Mouse (Mus musculus) adipocyte (in vitro differentiated cells): Measurements from ENCODE around the gene Syngap1.
A peak's percentile ranks its signal among the peaks of the same experiment; 100 is the strongest.
"Not testable (repeated sequence)": the region's sequence is repeated elsewhere in the genome, so short reads cannot be mapped to it uniquely, and the experiment has no call there.

ENCODE experiments used
- DNase-seq: peaks from one replicate; pipeline ENCODE4 v3.0.0-alpha.2; 2016; ENCODE audit warnings: low spot score

The Syngap1 gene

GRCm38 (mm10) chr17:26941031-26941789 is at the start of gene Syngap1:
Syngap1 (plus strand) TSS chr17:26941253.
- DNase-seq, result no peak

DNA sequence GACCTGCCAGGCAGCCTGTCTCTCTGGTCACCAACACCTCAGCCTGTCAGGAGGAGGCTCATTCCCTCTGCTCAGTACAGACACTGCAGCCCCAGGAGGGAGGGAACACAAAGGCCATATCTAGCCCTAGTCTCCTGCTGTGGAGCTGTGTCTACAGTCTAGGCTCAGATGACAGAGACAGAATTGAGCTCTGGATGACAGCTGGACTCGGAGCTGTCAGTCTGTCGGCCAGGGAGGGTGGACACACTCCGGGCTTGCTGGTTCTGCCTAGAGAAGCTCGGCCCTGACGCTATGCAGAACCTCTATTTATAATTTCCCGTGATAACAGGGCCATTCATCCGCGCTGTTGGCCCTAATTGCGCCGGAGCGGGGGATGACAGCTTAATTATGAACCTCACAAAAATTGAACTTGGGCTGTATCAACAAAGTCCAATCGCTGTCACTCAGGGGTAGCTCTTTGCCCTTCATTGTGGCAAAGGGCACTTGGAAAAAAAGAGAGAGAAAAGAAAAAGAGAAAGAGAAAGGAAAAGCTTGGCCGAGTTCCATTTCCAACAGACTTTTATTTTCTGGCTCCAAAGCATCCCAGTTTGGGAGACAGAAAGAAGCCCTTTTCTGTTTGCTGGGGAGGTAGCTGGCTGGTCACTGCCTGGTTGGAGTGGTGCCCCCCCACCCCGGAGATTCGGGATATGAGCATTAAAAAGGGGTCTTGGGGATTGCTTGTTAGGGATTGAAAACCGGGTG is 48.2 kb upstream of the Syngap1 start:
- DNase-seq, result no peak

GRCm38 (mm10) chr17:26893492-26893891 is 47.6 kb upstream of the Syngap1 start:
- DNase-seq, result no peak

- DNase-seq, result no peak
Measured at GRCm38 (mm10) chr17:26894342-26894741, 46.7 kb upstream of the Syngap1 start.

- peak; percentile 45 for DNase-seq
Measured at GRCm38 (mm10) chr17:26895578-26895977, 45.5 kb upstream of the Syngap1 start.

DNA sequence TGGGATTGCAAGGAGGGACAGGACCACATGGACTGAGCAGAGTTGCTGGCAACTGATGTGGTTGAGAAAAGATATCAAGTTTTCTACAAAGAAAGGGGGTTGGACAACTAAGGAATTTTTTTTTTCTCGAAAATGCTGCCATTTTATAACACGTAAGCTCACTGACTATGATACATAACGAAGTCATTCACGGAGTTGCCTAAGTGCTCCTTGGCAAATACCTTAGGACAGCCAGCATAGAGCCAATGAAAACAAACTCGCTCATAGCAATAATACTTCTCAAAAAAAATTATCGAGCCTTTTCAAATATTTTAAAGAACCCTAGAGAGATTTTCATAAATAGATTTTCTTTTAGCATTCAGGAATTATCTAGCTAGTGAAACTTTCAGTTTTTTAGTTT is 40.1 kb upstream of the Syngap1 start:
- DNase-seq, result peak; percentile 78

GRCm38 (mm10) chr17:26904320-26904719 is 36.7 kb upstream of the Syngap1 start:
- DNase-seq, result no peak

GRCm38 (mm10) chr17:26907506-26907905 is 33.5 kb upstream of the Syngap1 start:
- DNase-seq, result not testable (repeated sequence)

- no peak for DNase-seq
Measured at GRCm38 (mm10) chr17:26915248-26915647, 25.8 kb upstream of the Syngap1 start.

DNA sequence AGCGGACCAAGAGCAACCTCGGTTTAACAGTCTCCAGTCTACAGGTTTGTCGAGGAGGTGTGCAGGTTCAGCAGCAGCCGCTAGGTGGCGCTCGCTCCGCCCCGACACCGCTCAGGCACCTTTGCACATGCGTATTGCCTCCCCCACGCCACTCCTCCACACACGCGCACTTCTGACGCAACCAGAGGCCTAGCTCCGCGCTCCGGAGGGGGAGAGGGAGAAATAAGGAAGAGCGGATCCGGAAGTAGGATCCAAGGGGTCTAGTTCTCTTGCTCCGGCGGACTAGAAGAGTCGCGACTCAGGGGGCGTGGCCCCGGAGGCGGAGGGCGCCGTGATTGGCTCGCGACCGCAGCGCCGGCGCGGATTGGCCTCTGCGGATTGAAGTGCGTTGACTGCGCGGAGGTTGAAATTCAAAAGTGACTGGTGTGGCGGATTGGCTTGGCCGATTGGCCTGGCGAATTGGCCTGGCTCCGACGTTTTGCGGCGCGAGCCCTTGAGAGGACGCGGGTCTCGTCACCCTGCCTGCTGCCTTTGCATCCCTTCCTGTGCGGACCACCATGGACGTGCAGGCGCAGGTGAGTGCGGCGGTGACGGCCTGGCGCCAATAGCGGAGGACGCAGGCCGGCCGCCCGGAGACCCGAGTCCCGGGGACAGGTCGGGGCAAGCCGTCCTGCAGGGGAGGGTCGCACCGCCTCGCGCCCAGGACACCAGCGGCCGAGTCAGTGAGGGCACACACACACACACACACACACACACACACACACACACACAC is 24.2 kb upstream of the Syngap1 start, which contains the start of gene Kifc5b:
Kifc5b (plus strand) TSS at position 381 of the 772 bp plus-strand sequence.
- DNase-seq, result peak; percentile 100

DNA sequence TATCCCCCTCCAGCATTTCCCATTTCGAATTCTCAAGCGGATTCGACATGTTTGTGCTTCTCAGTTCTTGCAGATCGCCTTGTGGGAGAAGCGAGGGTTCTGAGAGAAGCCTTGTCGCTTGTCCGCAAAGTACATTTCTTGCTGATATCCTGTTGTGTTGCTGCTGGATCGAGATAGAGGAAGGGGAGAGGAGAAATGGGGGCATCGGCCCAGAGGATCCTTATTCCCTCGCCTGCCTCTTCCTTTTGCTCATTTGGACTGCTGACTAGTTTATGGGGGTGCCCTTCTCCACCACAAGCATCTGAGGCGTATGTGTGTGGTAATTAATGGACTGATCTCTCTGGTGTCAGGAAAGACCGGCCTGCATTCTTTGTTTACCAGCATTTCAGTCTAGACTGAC is 23.5 kb upstream of the Syngap1 start:
- DNase-seq, result not testable (repeated sequence)

DNA sequence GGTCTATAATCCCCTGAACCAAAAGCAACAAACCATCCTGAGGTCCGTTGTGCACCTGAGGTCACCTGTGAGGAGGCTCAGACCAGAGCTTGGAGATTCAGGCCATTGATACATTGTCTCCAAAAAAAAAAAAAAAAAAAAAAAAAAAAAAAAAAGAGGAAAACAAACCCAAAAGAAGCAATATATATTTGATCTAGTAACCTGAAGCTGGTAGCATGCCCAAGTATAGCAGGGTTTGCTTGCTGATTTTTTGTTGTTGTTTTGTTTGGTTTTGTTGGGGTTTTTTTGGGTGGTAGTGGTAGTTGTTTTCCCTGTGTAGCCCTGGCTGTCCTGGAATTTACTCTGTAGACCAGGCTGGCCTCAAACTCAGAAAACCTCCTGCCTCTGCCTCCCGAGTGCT is 22.7 kb upstream of the Syngap1 start:
- DNase-seq, result no peak

DNA sequence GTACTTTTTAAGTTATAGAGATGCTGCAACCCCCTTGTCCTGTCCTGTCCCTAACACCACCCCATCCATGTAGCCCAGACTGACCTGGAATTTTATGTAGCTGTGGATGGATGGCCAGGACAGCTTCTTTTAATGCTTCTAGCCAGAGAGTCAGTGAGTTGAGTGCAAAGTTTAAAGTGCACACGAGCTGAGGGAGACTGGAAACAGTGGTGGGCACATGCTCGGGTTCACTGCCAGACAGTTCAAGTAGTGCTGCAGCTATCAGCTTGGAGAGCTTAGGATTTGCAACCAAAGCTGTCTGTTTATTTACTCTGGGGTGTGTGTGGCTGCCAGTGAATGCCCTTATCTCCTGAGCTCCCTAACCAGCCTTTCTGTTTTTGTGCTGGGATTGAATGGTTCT is 21.5 kb upstream of the Syngap1 start:
- DNase-seq, result not testable (repeated sequence)

DNA sequence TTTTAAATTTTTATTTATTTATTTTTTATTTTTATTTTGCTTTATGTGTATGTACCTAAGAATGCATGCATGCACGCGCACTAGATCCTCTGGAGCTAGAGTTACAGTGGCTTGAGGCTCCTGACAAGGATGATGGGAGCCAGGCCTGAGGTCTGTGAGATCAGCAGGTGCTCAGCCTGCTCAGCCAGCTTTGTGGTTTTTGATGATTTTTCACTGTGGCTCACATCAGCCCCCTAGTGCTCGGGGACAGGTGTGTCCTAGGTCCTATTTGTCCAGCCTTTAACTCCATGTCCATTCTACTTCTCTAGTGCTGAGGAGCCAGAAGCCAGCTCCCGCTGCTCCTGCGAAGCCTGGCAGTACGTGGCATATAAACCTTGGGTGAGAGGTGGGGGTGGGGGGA is 18.7 kb upstream of the Syngap1 start:
- DNase-seq, result not testable (repeated sequence)

- not testable (repeated sequence) for DNase-seq
Measured at GRCm38 (mm10) chr17:26925414-26925813, 15.6 kb upstream of the Syngap1 start.

- peak; percentile 70 for DNase-seq
Measured at GRCm38 (mm10) chr17:26931795-26932194, 9.3 kb upstream of the Syngap1 start.

DNA sequence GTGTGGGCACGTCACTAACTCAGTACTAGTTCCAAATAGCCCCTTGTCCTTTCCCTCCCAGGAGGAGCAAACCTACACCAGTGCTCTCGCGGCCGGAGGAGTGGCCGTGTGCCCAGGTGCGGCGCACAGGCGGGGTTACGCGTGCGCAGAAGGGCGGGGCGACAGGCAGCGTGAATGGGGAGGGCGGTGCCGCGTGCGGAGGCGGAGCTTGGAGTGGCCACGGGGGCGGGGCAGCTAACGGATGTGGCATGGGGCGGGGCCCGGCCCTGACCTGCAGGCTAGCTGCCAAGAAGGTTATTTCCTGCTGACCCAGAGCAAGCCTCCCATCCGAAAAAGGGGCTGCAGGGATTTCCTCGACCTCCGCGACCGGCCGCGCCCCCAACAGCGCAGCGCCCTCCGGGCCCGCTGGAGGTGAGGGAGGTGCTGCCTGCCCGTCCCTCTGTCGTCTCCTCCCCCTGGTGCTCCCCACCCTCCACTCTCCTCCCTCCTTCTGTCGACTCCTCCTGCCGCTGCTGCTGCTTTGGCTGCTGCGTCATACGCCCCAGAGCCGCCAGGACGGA is 8.1 kb upstream of the Syngap1 start, which contains the start of gene Phf1:
Phf1 (plus strand) TSS at position 214 of the 560 bp plus-strand sequence.
- peak; percentile 94 for DNase-seq

DNA sequence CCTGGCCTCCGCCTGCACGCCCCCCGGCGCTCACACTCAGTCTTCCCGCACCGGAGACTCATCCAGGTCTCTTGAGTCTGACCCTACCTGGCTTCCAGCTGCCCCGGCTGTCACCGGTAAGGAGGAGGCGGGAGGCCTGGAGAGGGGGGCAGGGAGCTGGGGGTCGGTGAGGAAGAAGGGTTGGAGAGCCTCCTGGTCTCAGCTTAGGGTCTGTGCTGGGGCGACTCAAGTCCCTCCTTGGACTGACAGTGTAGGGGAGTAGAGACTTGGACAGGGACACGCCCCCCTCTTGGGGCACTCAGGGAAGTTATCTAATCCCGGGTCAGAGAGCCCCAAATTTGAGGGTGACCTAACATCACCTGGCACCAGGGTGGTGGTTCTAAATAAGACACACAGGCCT is 7.6 kb upstream of the Syngap1 start:
- peak; percentile 39 for DNase-seq

- DNase-seq, result no peak
Measured at GRCm38 (mm10) chr17:26933885-26934827, 6.9 kb upstream of the Syngap1 start.

- no peak for DNase-seq
Measured at GRCm38 (mm10) chr17:26935027-26935426, 6.0 kb upstream of the Syngap1 start.

- DNase-seq, result no peak
Measured at GRCm38 (mm10) chr17:26936453-26936852, 4.6 kb upstream of the Syngap1 start.
